Mouse (Mus musculus): ENCODE results near the gene 1700113H08Rik. TPM values are rescaled to one million over a fixed set of nuclear protein-coding genes. Genes with fewer than 3 reads are reported as not detected.

1700113H08Rik gene
- polyA plus RNA-seq, 1 experiment from 2014 or later = 0.36 TPM

GRCm38 (mm10) chr10:87110909-87111308 lies 53.1 kb downstream of the 1700113H08Rik start:
- Histone ChIP-seq H3K36me3 (no peaks in the 10 kb centered on the region), H3K27ac (no peak overlapping the region), H3K4me3 (no peak overlapping the region), H3K9ac (no peak overlapping the region), H3K4me1 (replicated peaks) (no peaks in the 10 kb centered on the region), H3K9me3 (no peaks in the 10 kb centered on the region), H3K4me2 (no peak overlapping the region), H3K27me3 (0 out of 2 replicates have a peak, but pooled peaks cover 2% of the 10 kb centered on the region)
- ATAC-seq (ENCODE audit: low FRiP score) = no peak
- 86% methylated on average over 3 of the region's 3 CpGs for WGBS

GRCm38 (mm10) chr10:87125094-87125493 lies 67.2 kb downstream of the 1700113H08Rik start:
- ATAC-seq (ENCODE audit: low FRiP score) = no peak
- WGBS = 91% methylated on average over 5 of the region's 5 CpGs
- no peaks in the 10 kb centered on the region for H3K27me3 ChIP-seq

GRCm38 (mm10) chr10:87126186-87126824 lies 68.5 kb downstream of the 1700113H08Rik start:
- no peak for ATAC-seq (ENCODE audit: low FRiP score)
- H3K4me3 ChIP-seq = no peak overlapping the region
- H3K9ac ChIP-seq = no peak overlapping the region
- H3K4me2 ChIP-seq = no peak overlapping the region
- 85% methylated on average over 12 of the region's 12 CpGs for WGBS
- H3K4me1 ChIP-seq (replicated peaks) = no peaks in the 10 kb centered on the region
- no peaks in the 10 kb centered on the region for H3K36me3 ChIP-seq
- H3K27me3 ChIP-seq = no peaks in the 10 kb centered on the region
- H3K27ac ChIP-seq = no peak overlapping the region
- H3K9me3 ChIP-seq = no peaks in the 10 kb centered on the region

More at GRCm38 (mm10) chr10:87125094-87125493, 67.2 kb downstream of the 1700113H08Rik start:
- Histone ChIP-seq H3K9me3 (no peaks in the 10 kb centered on the region), H3K4me3 (no peak overlapping the region), H3K4me1 (replicated peaks) (no peaks in the 10 kb centered on the region), H3K4me2 (no peak overlapping the region), H3K36me3 (no peaks in the 10 kb centered on the region), H3K27ac (no peak overlapping the region), H3K9ac (no peak overlapping the region)

GRCm38 (mm10) chr10:87151050-87151449 lies 93.2 kb downstream of the 1700113H08Rik start:
- Histone ChIP-seq H3K9me3 (0 out of 2 replicates have a peak, but pooled peaks cover 6% of the 10 kb centered on the region), H3K36me3 (no peaks in the 10 kb centered on the region), H3K27ac (no peak overlapping the region), H3K4me3 (no peak overlapping the region), H3K9ac (no peak overlapping the region), H3K4me1 (replicated peaks) (no peaks in the 10 kb centered on the region), H3K27me3 (no peaks in the 10 kb centered on the region), H3K4me2 (no peak overlapping the region)
- no peak for ATAC-seq (ENCODE audit: low FRiP score)
- 97% methylated on average over 6 of the region's 6 CpGs for WGBS

GRCm38 (mm10) chr10:87153731-87154505 lies 96.1 kb downstream of the 1700113H08Rik start:
- Histone ChIP-seq H3K4me2 (no peak overlapping the region), H3K9ac (no peak overlapping the region), H3K27me3 (no peaks in the 10 kb centered on the region), H3K27ac (no peak overlapping the region), H3K4me3 (no peak overlapping the region), H3K36me3 (no peaks in the 10 kb centered on the region), H3K4me1 (replicated peaks) (no peaks in the 10 kb centered on the region), H3K9me3 (0 out of 2 replicates have a peak, but pooled peaks cover 5% of the 10 kb centered on the region)
- ATAC-seq (ENCODE audit: low FRiP score) = no peak
- WGBS = 76% methylated on average over 14 of the region's 14 CpGs

GRCm38 (mm10) chr10:87159781-87160180 lies 101.9 kb downstream of the 1700113H08Rik start:
- no peak overlapping the region for H3K27ac ChIP-seq
- H3K9ac ChIP-seq = no peak overlapping the region
- no peaks in the 10 kb centered on the region for H3K27me3 ChIP-seq
- 84% methylated on average over 9 of the region's 9 CpGs for WGBS
- H3K36me3 ChIP-seq = no peaks in the 10 kb centered on the region
- no peak for ATAC-seq (ENCODE audit: low FRiP score)
- H3K4me1 ChIP-seq (replicated peaks) = no peaks in the 10 kb centered on the region
- H3K9me3 ChIP-seq = no peaks in the 10 kb centered on the region
- H3K4me3 ChIP-seq = no peak overlapping the region
- no peak overlapping the region for H3K4me2 ChIP-seq

GRCm38 (mm10) chr10:87196123-87196756 lies 138.4 kb downstream of the 1700113H08Rik start:
- Histone ChIP-seq H3K27ac (no peak overlapping the region), H3K27me3 (no peaks in the 10 kb centered on the region), H3K4me3 (no peak overlapping the region), H3K9me3 (no peaks in the 10 kb centered on the region), H3K9ac (no peak overlapping the region), H3K4me1 (replicated peaks) (no peaks in the 10 kb centered on the region), H3K4me2 (no peak overlapping the region), H3K36me3 (no peaks in the 10 kb centered on the region)
- ATAC-seq (ENCODE audit: low FRiP score) = peak; percentile 66; the same call in 1 of the 2 replicates
- 58% methylated on average over 7 of the region's 7 CpGs for WGBS

- 94% methylated on average over 2 of the region's 2 CpGs for WGBS
Observed at GRCm38 (mm10) chr10:87198720-87199119, 140.9 kb downstream of the 1700113H08Rik start.

GRCm38 (mm10) chr10:87209466-87209865 lies 151.6 kb downstream of the 1700113H08Rik start:
- Histone ChIP-seq H3K27me3 (no peaks in the 10 kb centered on the region), H3K4me2 (no peak overlapping the region), H3K9me3 (no peaks in the 10 kb centered on the region), H3K9ac (no peak overlapping the region), H3K4me1 (replicated peaks) (no peaks in the 10 kb centered on the region), H3K27ac (no peak overlapping the region), H3K4me3 (no peak overlapping the region), H3K36me3 (no peaks in the 10 kb centered on the region)
- WGBS = 95% methylated on average over 1 of the region's 1 CpGs
- ATAC-seq (ENCODE audit: low FRiP score) = no peak

More at GRCm38 (mm10) chr10:87198720-87199119, 140.9 kb downstream of the 1700113H08Rik start:
- Histone ChIP-seq H3K27me3 (no peaks in the 10 kb centered on the region), H3K9me3 (no peaks in the 10 kb centered on the region), H3K27ac (no peak overlapping the region), H3K4me2 (no peak overlapping the region), H3K36me3 (no peaks in the 10 kb centered on the region), H3K4me1 (replicated peaks) (no peaks in the 10 kb centered on the region), H3K9ac (no peak overlapping the region), H3K4me3 (no peak overlapping the region)
- ATAC-seq (ENCODE audit: low FRiP score) = no peak

GRCm38 (mm10) chr10:87211046-87211445 lies 153.2 kb downstream of the 1700113H08Rik start:
- Histone ChIP-seq H3K4me1 (replicated peaks) (no peaks in the 10 kb centered on the region), H3K27me3 (no peaks in the 10 kb centered on the region), H3K36me3 (no peaks in the 10 kb centered on the region), H3K9ac (no peak overlapping the region), H3K4me3 (no peak overlapping the region), H3K4me2 (no peak overlapping the region), H3K27ac (no peak overlapping the region), H3K9me3 (no peaks in the 10 kb centered on the region)
- ATAC-seq (ENCODE audit: low FRiP score) = no peak
- 80% methylated on average over 4 of the region's 4 CpGs for WGBS

GRCm38 (mm10) chr10:87212854-87213253 lies 155.0 kb downstream of the 1700113H08Rik start:
- Histone ChIP-seq H3K4me2 (no peak overlapping the region), H3K36me3 (no peaks in the 10 kb centered on the region), H3K9ac (no peak overlapping the region), H3K9me3 (no peaks in the 10 kb centered on the region), H3K4me3 (no peak overlapping the region), H3K4me1 (replicated peaks) (no peaks in the 10 kb centered on the region), H3K27me3 (no peaks in the 10 kb centered on the region), H3K27ac (no peak overlapping the region)
- 88% methylated on average over 2 of the region's 2 CpGs for WGBS
- no peak for ATAC-seq (ENCODE audit: low FRiP score)
